Mouse (Mus musculus): ENCODE data around the gene Vmn1r107. TPM values are rescaled to one million over a fixed set of nuclear protein-coding genes. Genes with fewer than 3 reads are reported as not detected.
"Not testable (repeated sequence)": the region's sequence is repeated elsewhere in the genome, so short reads cannot be mapped to it uniquely, and the experiment has no call there.

The Vmn1r107 gene
- not detected in 2 replicates for polyA plus RNA-seq (2015; fragmentation: Nextera tagmentation; extraction: Ambion mirVana)

DNA sequence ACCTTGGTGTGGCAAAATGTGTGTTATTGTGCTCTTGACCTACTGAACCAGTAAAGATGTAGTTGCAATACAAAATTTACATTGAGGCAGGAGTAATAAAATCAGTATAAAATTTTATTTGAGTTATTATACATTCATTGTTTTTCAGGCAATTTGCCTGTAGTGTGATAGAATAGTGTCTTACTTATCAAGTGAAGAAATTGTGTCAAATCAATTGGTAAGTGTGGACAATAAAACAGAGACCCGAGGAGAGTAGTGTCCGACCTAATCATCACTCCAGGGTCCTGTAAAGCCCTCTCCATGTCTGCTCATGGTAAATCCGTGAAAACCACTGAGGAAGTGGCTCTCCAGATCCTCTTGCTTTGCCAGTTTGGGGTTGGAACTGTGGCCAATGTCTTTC lies at the start of gene Vmn1r107:
Gene Vmn1r107, plus strand, starts transcription at position 301 of the 400 bp plus-strand sequence.
- ATAC-seq (ENCODE audit: insufficient number of reproducible peaks, low FRiP score, low TSS enrichment, low read depth): not testable (repeated sequence)

DNA sequence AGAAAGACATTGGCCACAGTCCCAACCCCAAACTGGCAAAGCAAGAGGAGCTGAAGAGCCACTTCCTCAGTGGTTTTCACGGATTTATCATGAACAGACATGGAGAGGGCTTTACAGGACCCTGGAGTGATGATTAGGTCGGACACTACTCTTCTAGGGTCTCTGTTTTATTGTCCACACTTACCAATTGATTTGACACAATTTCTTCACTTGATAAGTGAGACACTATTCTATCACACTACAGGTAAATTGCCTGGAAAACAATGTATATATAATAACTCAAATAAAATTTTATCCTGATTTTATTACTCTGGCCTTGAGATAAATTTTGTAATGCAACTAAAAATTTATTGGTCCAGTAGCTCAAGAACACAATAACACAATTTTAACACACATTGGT lies 34.4 kb downstream of the Vmn1r107 start, which contains the start of gene Vmn1r111:
Gene Vmn1r111, minus strand, starts transcription at position 101 of the 400 bp plus-strand sequence.
- not testable (repeated sequence) for H3K36me3 ChIP-seq; H3K4me1 ChIP-seq; H3K27ac ChIP-seq (replicated peaks); H3K27me3 ChIP-seq; ATAC-seq (ENCODE audit: insufficient number of reproducible peaks, low FRiP score, low TSS enrichment, low read depth); H3K4me3 ChIP-seq (replicated peaks); H3K9ac ChIP-seq; H3K9me3 ChIP-seq (replicated peaks); H3K4me2 ChIP-seq (replicated peaks)
- WGBS: no CpG with 5 or more reads among the region's 2 CpGs

More for the DNA sequence above, at the start of gene Vmn1r107:
- not testable (repeated sequence) for H3K27me3 ChIP-seq; H3K9ac ChIP-seq; H3K27ac ChIP-seq (replicated peaks); H3K4me2 ChIP-seq (replicated peaks); H3K9me3 ChIP-seq (replicated peaks); H3K36me3 ChIP-seq; H3K4me3 ChIP-seq (replicated peaks); H3K4me1 ChIP-seq
- WGBS: no CpG with 5 or more reads among the region's 3 CpGs

Other genes with a start within 250 kb of the Vmn1r107 start
- gene Vmn1r101, start 226.3 kb upstream of the Vmn1r107 start, polyA plus RNA-seq (2015; fragmentation: Nextera tagmentation; extraction: Ambion mirVana): not detected in 2 replicates
- not detected in 2 replicates for gene Gm10670, start 194.0 kb upstream of the Vmn1r107 start, polyA plus RNA-seq (2015; fragmentation: Nextera tagmentation; extraction: Ambion mirVana)
- gene Vmn1r103, start 158.4 kb upstream of the Vmn1r107 start, polyA plus RNA-seq (2015; fragmentation: Nextera tagmentation; extraction: Ambion mirVana): not detected in 2 replicates
- gene Vmn1r104, start 135.1 kb upstream of the Vmn1r107 start, polyA plus RNA-seq (2015; fragmentation: Nextera tagmentation; extraction: Ambion mirVana): not detected in 2 replicates
- gene Gm5726, start 123.2 kb upstream of the Vmn1r107 start, polyA plus RNA-seq (2015; fragmentation: Nextera tagmentation; extraction: Ambion mirVana): not detected in 2 replicates
- gene Gm4141, start 92.7 kb upstream of the Vmn1r107 start, polyA plus RNA-seq (2015; fragmentation: Nextera tagmentation; extraction: Ambion mirVana): not detected in 2 replicates
- gene Gm4513, start 69.9 kb upstream of the Vmn1r107 start, polyA plus RNA-seq (2015; fragmentation: Nextera tagmentation; extraction: Ambion mirVana): not detected in 2 replicates
- gene Vmn1r111, start 34.3 kb downstream of the Vmn1r107 start, polyA plus RNA-seq (2015; fragmentation: Nextera tagmentation; extraction: Ambion mirVana): not detected in 2 replicates
- gene Gm10668, start 61.7 kb downstream of the Vmn1r107 start, polyA plus RNA-seq (2015; fragmentation: Nextera tagmentation; extraction: Ambion mirVana): not detected in 2 replicates
- gene Vmn1r112, start 102.3 kb downstream of the Vmn1r107 start, polyA plus RNA-seq (2015; fragmentation: Nextera tagmentation; extraction: Ambion mirVana): not detected in 2 replicates
- gene Vmn1r113, start 118.4 kb downstream of the Vmn1r107 start, polyA plus RNA-seq (2015; fragmentation: Nextera tagmentation; extraction: Ambion mirVana): not detected in 2 replicates
- not detected in 2 replicates for gene Vmn1r114, start 143.3 kb downstream of the Vmn1r107 start, polyA plus RNA-seq (2015; fragmentation: Nextera tagmentation; extraction: Ambion mirVana)
- gene Vmn1r115, start 176.1 kb downstream of the Vmn1r107 start, polyA plus RNA-seq (2015; fragmentation: Nextera tagmentation; extraction: Ambion mirVana): not detected in 2 replicates
- not detected in 2 replicates for gene Vmn1r116, start 203.3 kb downstream of the Vmn1r107 start, polyA plus RNA-seq (2015; fragmentation: Nextera tagmentation; extraction: Ambion mirVana)
- gene Vmn1r117, start 215.2 kb downstream of the Vmn1r107 start, polyA plus RNA-seq (2015; fragmentation: Nextera tagmentation; extraction: Ambion mirVana): not detected in 2 replicates
- gene Vmn1r118, start 243.4 kb downstream of the Vmn1r107 start, polyA plus RNA-seq (2015; fragmentation: Nextera tagmentation; extraction: Ambion mirVana): not detected in 2 replicates